Mouse (Mus musculus): ENCODE measurements around the gene Pim3. TPM values are rescaled to one million over a fixed set of nuclear protein-coding genes. Genes with fewer than 3 reads are reported as not detected.
"Not testable (repeated sequence)": the region's sequence is repeated elsewhere in the genome, so short reads cannot be mapped to it uniquely, and the experiment has no call there.

The Pim3 gene
- polyA plus RNA-seq (2015; fragmentation: Nextera tagmentation; extraction: Ambion mirVana), result 65.9 and 70.3 TPM in 2 replicates

DNA sequence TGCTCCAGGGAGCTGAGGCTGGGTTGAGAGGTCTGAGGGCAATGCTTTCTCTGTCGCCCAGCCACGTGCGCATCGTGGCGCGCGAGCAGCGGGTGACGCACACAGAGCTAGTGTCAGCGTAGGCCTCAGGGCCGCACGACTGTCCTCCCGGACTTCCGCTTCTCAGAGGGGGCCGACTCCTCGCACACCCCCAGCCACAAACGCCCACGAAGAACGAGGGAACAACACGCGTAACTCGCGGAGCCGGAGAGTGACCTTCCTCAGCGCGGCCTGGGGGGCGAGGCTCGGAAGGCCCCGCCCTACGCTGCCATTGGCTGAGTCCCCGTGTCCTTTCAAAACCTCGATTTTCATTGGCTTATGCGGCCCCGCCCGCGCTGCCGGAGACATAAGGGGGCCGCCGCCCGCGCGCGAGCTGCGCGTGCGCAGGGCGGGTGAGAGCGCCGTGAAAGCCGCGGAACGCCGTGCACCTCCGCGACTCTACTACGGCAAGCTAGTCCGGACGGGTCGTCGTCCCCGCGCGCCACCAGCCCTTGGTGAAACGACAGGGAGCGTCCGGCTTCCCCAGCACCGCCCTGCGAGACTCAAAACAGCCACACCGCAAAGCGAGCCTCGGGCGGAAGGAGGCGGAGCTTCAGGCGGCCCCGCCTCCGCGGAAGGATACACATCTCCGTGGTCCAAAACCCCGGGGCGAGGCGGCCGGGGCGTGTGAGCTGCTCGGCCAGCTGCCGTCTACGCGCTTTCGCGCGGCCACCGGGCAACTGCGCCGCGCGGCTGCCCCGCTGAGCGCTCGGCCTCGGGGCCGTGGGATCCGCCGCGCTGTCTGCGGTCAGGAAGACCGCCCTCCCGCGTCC is at the start of gene Pim3:
TSS of gene Pim3 (plus strand) at position 415 of the 851 bp plus-strand sequence.
- Histone ChIP-seq H3K9me3 (no peaks in the 10 kb centered on the region), H3K4me3 (peak within 1 kb of the TSS; percentile 96), H3K9ac (peak within 1 kb of the TSS; percentile 96), H3K27me3 (no peaks in the 10 kb centered on the region), H3K4me2 (peak within 1 kb of the TSS; percentile 92), H3K36me3 (peaks cover 23% of the 10 kb centered on the region), H3K4me1 (peaks cover 46% of the 10 kb centered on the region), H3K27ac (peak within 1 kb of the TSS; percentile 98)
- WGBS, result under 1% methylated on average over 102 of the region's 107 CpGs
- peak; percentile 84 for ATAC-seq (ENCODE audit: borderline replicate concordance, extremely low read depth, low FRiP score, low TSS enrichment)

DNA sequence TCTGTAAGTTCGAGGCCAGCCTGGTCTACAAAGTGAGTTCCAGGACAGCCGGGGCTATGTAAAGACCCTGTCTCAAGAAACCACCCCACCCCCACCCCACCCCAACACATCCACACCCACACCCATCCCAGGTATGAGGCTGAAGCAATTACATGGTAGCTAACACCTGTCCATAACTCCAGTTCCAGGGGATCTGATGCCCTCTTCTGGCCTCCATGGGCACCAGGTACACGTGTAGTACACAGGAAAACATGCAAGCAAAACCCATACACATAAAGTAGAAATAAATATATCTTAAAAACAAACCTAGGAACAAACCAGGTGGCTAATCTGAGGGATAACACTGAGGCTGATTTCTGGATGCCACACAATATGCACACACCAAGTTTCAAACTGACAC is 48.7 kb upstream of the Pim3 start:
- no peak for ATAC-seq (ENCODE audit: borderline replicate concordance, extremely low read depth, low FRiP score, low TSS enrichment)
- H3K4me1 ChIP-seq, result peaks cover 4% of the 10 kb centered on the region
- no peak overlapping the region for H3K4me3 ChIP-seq
- H3K9ac ChIP-seq, result no peak overlapping the region
- 83% methylated on average over 3 of the region's 3 CpGs for WGBS
- peaks cover 25% of the 10 kb centered on the region for H3K36me3 ChIP-seq
- H3K4me2 ChIP-seq, result no peak overlapping the region
- no peaks in the 10 kb centered on the region for H3K9me3 ChIP-seq
- H3K27ac ChIP-seq, result no peak overlapping the region
- H3K27me3 ChIP-seq, result no peaks in the 10 kb centered on the region

DNA sequence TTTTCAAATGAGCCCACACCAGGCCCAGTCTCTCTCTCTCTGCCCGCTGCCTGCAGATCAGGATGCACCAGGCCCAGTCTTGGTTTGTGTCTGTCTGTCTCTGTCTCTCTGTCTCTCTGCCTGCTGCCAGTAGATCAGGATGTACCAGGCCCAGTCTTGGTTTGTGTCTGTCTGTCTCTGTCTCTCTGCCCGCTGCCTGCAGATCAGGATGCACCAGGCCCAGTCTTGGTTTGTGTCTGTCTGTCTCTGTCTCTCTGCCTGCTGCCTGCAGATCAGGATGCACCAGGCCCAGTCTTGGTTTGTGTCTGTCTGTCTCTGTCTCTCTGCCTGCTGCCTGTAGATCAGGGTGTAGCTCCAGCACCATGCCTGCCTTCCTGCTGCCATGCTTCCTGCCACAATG is 48.1 kb upstream of the Pim3 start:
- H3K4me1 ChIP-seq; ATAC-seq (ENCODE audit: borderline replicate concordance, extremely low read depth, low FRiP score, low TSS enrichment); H3K9me3 ChIP-seq; H3K9ac ChIP-seq; H3K27me3 ChIP-seq; H3K4me3 ChIP-seq; H3K4me2 ChIP-seq; H3K27ac ChIP-seq: not testable (repeated sequence)
- 95% methylated on average over 2 of the region's 2 CpGs for WGBS
- H3K36me3 ChIP-seq, result peaks cover 25% of the 10 kb centered on the region

DNA sequence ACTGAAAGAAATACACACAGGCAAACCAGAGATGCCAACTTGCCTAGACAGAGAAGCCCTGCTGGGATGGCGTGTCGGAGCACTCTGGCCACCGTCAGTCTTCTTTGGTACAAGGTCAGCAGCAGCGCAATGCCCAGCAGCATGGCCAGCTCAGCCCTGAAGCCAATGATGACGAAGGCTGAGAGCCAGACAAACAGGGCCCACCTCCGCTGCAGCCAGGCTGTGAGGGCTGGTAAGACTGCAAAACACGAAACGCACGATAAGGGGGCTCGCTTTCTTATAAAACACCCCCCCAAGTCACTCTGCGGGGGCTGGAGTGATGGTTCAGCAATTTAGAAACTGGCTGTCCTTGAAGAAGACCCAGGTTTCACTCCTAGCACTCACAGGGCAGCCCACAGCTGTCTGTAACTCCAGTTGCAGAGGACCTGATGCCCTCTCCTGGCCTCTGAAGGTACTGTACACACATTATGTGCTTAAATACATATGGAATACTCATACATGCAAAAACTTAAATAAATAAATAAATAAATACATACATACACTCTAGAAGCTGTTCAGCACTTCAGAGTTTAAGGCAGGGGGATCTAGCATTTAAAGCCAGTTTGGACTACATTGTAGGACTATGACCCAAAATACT is 47.5 kb upstream of the Pim3 start:
- 94% methylated on average over 11 of the region's 11 CpGs for WGBS
- no peak for ATAC-seq (ENCODE audit: borderline replicate concordance, extremely low read depth, low FRiP score, low TSS enrichment)
- Histone ChIP-seq H3K4me3 (no peak overlapping the region), H3K4me1 (peaks cover 8% of the 10 kb centered on the region), H3K27ac (no peak overlapping the region), H3K9ac (no peak overlapping the region), H3K36me3 (peaks cover 23% of the 10 kb centered on the region), H3K27me3 (no peaks in the 10 kb centered on the region), H3K4me2 (no peak overlapping the region), H3K9me3 (no peaks in the 10 kb centered on the region)

DNA sequence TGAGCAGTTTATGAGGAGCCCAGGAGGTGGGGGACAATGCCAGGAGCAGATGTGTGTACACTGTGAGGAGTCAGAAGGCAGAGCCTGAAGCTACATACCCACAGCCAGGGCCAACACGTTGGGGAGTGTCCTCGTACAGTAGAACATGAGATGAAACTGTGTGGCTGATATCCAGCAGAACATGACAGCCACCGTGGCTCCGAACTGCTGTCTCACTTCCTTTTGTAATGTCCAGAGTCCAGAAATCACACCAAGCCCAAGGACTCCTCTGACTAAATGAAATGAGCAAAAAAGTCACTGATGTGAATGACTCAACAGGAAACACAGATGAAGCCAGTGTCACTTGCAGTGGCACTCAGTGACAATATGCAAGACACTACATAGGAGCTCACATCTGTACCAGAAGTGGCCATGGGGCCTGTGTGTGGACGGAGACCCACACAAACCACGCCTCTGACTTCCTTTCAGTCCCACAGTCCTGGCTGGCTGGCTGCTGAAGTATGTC is 46.7 kb upstream of the Pim3 start:
- 83% methylated on average over 6 of the region's 6 CpGs for WGBS
- H3K27me3 ChIP-seq, result no peaks in the 10 kb centered on the region
- peaks cover 11% of the 10 kb centered on the region for H3K4me1 ChIP-seq
- no peaks in the 10 kb centered on the region for H3K9me3 ChIP-seq
- no peak overlapping the region for H3K27ac ChIP-seq
- no peak overlapping the region for H3K9ac ChIP-seq
- no peak for ATAC-seq (ENCODE audit: borderline replicate concordance, extremely low read depth, low FRiP score, low TSS enrichment)
- H3K4me3 ChIP-seq, result no peak overlapping the region
- peaks cover 22% of the 10 kb centered on the region for H3K36me3 ChIP-seq
- no peak overlapping the region for H3K4me2 ChIP-seq

DNA sequence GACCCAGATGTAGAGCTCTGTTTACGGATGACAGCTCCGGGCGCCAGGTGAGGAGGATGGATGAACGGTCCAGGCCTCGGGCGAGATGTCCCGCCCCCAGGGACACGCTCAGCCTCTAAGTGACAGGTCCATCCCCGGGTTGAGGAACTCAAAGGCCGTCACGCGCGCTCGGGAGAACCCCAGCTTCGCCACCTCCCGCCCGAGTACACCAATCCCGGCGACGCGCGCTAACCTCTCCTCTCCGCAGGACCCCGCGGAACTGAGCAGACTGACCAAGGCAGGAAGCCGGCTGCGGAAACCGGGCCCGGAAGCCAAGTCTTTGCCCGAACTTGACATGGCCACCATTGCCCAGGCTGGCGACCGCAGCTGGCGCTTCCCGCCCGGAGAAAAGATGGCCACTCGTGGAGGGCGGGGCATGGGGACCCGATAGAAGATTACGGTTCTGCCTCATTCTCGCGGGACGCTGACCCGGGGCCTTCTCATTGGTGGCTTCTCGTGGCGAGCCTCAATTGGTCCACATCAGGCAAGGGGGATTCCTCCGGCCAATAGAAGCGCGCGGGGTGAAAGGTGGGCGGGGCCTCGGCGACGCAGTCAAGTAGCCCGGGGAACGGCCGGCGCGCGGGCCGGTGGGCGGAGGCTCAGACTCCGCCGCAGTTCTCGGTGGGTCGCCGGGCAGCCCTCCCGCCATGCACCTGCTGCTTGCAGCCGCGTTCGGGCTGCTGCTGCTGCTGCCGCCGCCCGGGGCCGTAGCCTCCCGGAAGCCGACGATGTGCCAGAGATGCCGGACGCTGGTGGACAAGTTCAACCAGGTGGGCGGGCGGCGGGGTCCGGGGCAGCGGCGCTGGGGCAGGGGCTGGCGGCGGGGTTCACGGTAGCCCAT is 42.7 kb upstream of the Pim3 start, which contains the start of the genes Alg12 and Creld2:
TSS of gene Alg12 (minus strand) at position 293 of the 880 bp plus-strand sequence.
TSS of gene Creld2 (plus strand) at position 621 of the 880 bp plus-strand sequence.
- H3K9ac ChIP-seq, result peak within 1 kb of the TSS; percentile 78
- under 1% methylated on average over 85 of the region's 88 CpGs for WGBS
- peaks cover 26% of the 10 kb centered on the region for H3K36me3 ChIP-seq
- peaks cover 20% of the 10 kb centered on the region for H3K4me1 ChIP-seq
- H3K4me2 ChIP-seq, result peak within 1 kb of the TSS; percentile 88
- H3K27ac ChIP-seq, result peak within 1 kb of the TSS; percentile 68
- ATAC-seq (ENCODE audit: borderline replicate concordance, extremely low read depth, low FRiP score, low TSS enrichment), result peak; percentile 98
- H3K27me3 ChIP-seq, result no peaks in the 10 kb centered on the region
- H3K4me3 ChIP-seq, result peak within 1 kb of the TSS; percentile 85
- H3K9me3 ChIP-seq, result no peaks in the 10 kb centered on the region

DNA sequence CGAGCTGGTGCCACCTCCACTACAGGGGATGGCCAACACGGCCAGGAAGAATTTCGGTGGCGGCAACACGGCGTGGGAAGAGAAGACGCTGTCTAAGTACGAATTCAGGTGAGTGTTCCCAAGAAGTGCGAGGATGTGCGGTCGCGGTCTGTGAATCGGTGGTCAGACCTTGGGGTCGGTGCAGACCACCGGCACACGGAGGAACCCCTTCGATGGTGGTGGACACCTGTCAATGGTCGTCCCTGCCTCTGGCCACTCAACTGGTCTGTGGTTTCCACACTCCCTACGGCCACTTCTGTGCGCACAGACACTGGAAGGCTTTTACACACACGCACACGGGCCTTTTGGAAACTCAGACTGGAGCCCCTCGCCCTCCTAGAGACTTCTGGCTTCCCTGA is 42.1 kb upstream of the Pim3 start:
- Histone ChIP-seq H3K9ac (peak overlapping the region; percentile 70), H3K9me3 (no peaks in the 10 kb centered on the region), H3K4me2 (peak overlapping the region; percentile 88), H3K27me3 (no peaks in the 10 kb centered on the region), H3K36me3 (peaks cover 26% of the 10 kb centered on the region), H3K4me1 (peaks cover 20% of the 10 kb centered on the region), H3K27ac (0 out of 2 replicates have a peak overlapping the region, but pooled peaks have one; percentile 15), H3K4me3 (peak overlapping the region; percentile 85)
- no peak for ATAC-seq (ENCODE audit: borderline replicate concordance, extremely low read depth, low FRiP score, low TSS enrichment)
- under 1% methylated on average over 23 of the region's 23 CpGs for WGBS

DNA sequence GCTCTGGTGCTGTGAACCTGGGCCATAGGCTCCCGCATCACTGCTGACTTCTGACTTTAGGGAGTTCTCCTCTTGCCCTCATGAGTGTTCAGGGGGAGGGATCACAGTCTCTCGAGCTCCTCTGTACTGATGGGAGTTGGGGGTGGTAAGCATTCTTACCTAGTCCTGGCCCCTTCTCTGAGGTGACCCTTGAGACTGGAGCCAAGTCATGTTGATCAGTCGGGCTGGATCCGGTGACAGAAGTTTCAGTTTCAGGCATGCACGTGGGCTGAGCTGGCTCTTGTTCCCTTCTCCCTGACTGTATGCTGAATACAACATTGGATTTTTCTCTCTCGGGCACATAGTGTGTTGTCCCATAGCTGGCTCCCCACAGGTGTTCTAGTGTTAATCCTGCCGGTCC is 40.6 kb upstream of the Pim3 start:
- 83% methylated on average over 7 of the region's 7 CpGs for WGBS
- Histone ChIP-seq H3K9ac (no peak overlapping the region; the same call in 1 of the 2 replicates), H3K27ac (no peak overlapping the region), H3K27me3 (no peaks in the 10 kb centered on the region), H3K4me1 (peaks cover 20% of the 10 kb centered on the region), H3K4me2 (no peak overlapping the region), H3K36me3 (peaks cover 33% of the 10 kb centered on the region), H3K9me3 (no peaks in the 10 kb centered on the region), H3K4me3 (no peak overlapping the region)
- no peak for ATAC-seq (ENCODE audit: borderline replicate concordance, extremely low read depth, low FRiP score, low TSS enrichment)

DNA sequence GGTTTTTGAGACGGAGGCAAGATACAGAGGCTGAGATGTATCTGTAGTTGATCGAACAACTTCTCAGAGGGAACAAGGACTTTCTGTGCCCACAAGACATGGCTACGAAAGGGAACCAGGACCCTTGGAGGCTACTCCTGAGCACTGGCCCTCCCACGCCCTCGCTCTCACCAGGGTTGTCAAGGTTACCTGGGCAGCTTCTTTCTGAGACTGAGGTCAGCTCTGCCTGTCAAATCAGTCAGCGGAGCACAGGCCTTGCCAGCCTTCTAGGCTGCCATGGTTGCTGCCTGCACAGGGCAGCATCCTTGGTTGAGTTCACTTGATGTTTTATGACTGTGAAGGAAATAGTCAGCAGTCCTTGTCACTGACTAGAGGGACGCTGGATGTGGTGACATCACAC is 39.5 kb upstream of the Pim3 start:
- no peak overlapping the region for H3K4me3 ChIP-seq
- no peak overlapping the region for H3K9ac ChIP-seq
- no peaks in the 10 kb centered on the region for H3K27me3 ChIP-seq
- peaks cover 20% of the 10 kb centered on the region for H3K4me1 ChIP-seq
- no peak for ATAC-seq (ENCODE audit: borderline replicate concordance, extremely low read depth, low FRiP score, low TSS enrichment)
- no peak overlapping the region for H3K27ac ChIP-seq
- 91% methylated on average over 7 of the region's 7 CpGs for WGBS
- no peak overlapping the region for H3K4me2 ChIP-seq
- peaks cover 33% of the 10 kb centered on the region for H3K36me3 ChIP-seq
- no peaks in the 10 kb centered on the region for H3K9me3 ChIP-seq

DNA sequence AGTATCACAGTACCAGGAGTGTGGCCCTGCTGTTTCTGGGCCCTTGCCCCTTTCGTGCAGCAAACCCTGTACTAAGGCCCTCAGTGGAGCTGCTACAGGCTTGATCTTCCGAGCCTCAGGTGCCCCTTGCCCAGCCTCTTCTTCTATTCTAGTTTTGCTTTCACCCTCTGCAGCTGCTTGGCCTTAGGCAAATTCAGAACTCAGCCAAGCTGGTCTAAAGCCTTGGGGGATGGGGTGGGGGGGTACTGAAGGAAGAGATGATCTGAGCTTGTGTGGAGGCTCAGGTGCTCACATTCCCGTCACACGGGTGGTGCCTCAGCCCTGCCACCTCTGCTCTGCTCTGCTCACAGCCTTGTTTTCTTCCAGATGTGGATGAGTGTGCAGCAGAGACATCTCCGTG is 38.6 kb upstream of the Pim3 start:
- Histone ChIP-seq H3K9me3 (no peaks in the 10 kb centered on the region), H3K27ac (no peak overlapping the region), H3K36me3 (peaks cover 33% of the 10 kb centered on the region), H3K27me3 (no peaks in the 10 kb centered on the region), H3K4me2 (no peak overlapping the region), H3K4me3 (no peak overlapping the region), H3K9ac (no peak overlapping the region), H3K4me1 (peaks cover 15% of the 10 kb centered on the region)
- 93% methylated on average over 5 of the region's 5 CpGs for WGBS
- no peak for ATAC-seq (ENCODE audit: borderline replicate concordance, extremely low read depth, low FRiP score, low TSS enrichment)

DNA sequence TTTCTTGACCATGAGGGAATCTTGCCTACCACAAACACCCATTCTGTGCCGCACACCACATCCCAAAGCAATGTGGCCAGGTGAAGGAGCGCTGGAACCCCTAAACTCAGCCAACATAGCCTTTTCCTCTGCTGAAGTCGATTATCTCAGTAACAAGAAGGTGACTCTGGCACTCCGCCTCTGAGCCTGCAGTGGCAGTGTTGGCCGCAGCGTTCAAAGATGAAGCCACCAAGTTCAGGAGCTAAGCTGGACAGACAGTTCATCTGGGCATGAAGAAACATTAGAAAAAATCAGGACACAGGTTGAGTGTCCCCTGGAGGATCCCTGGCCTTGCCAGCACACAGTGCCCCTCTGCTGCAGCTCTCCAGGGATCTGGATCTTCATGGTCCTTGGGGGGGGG is 34.5 kb upstream of the Pim3 start:
- H3K9me3 ChIP-seq, result no peaks in the 10 kb centered on the region
- no peak overlapping the region for H3K4me2 ChIP-seq
- peaks cover 33% of the 10 kb centered on the region for H3K36me3 ChIP-seq
- H3K9ac ChIP-seq, result no peak overlapping the region
- 83% methylated on average over 6 of the region's 6 CpGs for WGBS
- no peak overlapping the region for H3K27ac ChIP-seq
- H3K4me3 ChIP-seq, result no peak overlapping the region
- H3K4me1 ChIP-seq, result peaks cover 7% of the 10 kb centered on the region
- no peaks in the 10 kb centered on the region for H3K27me3 ChIP-seq
- no peak for ATAC-seq (ENCODE audit: borderline replicate concordance, extremely low read depth, low FRiP score, low TSS enrichment)

Data from lung, embryonic 15.5 days (tissue).